Mouse (Mus musculus): Measurements from ENCODE around the gene Bicc1.

The Bicc1 gene

DNA sequence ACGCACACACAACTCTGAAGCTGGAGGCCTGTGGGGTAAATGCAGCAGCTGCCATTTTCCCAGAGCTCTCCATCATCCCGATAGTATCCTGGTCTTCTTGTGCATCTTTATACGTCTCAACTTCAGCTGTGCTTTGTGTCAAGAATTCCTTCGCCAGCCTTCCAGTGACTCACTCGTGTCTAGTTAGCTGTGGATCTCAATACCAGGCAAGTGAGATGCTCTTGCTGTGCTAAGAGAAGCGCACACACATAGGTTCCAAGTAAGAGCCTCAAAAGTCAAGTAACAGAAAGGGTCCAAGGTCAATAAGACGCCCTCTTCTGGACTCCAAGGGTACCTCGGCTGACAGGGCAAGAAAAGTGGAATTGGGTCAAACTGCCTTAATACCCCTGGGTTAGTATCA, 37.0 kb downstream of the Bicc1 start:
- no peak for DNase-seq (ENCODE audit: low spot score in 2 of 2)

DNA sequence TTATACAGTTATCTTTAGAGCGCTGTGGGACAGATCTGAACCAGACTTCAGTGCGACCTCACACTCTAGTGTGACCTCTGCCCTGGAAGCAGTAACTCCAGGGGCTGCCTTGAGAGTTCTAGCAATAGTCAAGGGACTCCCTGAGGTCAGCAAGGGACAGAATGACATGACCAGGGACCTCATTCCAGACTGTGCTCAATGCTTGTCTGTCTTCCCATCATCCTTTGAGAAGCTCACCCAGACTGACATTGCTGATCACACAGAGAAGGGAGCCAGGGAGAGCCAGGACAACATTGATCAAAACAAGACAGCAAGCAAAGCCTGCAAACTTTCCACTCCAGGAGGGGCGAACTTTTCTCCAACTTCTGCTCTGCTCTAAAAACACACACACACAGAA, 38.7 kb downstream of the Bicc1 start:
- DNase-seq (ENCODE audit: low spot score in 2 of 2): no peak

DNA sequence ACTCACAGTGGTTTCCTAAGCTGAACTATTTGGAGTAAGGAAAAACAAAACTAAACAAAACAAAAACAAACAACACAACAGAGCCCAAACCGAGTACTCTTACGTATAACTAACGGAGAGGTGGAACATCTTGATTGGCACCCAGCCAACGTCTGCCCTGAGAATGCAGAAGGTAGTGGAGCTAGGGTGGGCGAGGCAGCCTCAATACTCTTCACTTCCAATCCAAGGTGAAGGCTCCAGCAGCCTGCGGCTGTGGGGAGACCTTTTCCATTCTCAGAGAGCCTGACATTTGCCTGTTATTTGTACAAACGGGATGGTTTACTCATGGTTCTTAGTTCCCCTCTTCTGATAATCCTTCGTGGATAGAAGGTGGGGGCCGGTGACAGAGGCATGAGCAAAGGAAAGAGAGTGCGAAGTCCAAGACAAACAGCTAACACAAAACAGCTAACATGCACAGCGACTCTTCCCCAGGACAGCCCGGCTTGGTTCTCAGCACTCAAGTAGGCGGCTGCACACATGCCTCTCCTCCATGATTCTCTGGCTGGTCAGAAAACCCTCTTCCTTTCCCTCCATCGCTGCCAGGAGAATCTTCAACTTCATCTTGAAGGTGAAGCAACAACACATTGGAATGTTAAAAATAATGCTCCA, 39.3 kb downstream of the Bicc1 start:
- DNase-seq (ENCODE audit: low spot score in 2 of 2): no peak

DNA sequence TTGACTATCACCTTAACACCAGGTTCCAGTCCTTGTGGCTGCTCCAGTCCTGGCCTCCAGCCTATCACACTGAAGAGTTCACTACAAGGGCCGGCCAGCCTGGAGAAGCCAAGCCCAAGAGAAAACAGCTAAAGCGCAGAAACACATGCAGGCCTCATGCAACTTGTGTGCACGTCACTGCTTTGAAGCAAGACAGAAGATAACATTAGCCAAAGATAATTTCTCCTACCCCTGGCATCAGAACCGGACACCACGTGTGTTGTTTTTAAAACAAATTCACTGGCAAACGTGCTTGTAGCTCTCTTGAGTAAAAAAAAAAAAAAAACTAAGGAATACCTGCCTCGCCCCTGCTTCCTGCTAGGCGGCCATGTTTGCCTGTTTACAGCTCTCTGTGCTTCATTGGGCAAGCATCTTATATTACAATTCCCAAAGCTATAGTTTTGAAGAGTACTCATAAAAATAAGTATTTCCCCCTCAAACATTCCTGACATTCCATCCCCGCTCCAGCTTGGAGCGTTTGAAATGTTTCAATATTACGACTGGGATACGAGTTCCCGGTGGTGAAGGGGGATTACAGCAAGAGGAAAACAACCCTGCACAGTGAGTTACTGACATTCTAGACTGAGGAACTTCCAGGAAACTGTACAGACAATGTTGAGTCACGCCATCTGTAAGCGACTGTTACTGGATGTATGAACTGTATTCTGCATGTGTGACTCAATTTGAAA, 40.2 kb downstream of the Bicc1 start:
- no peak for DNase-seq (ENCODE audit: low spot score in 2 of 2)

DNA sequence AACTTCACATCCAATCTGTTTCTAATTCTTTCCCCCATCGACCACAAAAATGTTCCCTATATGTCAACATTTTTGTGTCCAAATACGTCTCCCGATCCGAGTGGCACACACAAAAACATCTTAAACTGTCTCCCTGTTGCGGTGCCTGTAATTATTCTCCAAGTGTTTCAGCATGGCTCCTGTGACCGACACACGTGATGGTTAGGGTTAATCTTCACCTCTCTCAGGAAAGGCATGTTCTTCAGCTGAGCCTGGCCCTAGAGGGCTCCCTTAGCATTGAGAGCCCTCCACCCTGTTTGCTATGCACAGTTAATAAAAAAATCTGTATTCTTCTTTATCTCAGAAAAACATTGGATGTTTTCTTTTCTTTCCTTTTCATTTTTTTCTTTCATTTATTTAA, 41.7 kb downstream of the Bicc1 start:
- no peak for DNase-seq (ENCODE audit: low spot score in 2 of 2)

DNA sequence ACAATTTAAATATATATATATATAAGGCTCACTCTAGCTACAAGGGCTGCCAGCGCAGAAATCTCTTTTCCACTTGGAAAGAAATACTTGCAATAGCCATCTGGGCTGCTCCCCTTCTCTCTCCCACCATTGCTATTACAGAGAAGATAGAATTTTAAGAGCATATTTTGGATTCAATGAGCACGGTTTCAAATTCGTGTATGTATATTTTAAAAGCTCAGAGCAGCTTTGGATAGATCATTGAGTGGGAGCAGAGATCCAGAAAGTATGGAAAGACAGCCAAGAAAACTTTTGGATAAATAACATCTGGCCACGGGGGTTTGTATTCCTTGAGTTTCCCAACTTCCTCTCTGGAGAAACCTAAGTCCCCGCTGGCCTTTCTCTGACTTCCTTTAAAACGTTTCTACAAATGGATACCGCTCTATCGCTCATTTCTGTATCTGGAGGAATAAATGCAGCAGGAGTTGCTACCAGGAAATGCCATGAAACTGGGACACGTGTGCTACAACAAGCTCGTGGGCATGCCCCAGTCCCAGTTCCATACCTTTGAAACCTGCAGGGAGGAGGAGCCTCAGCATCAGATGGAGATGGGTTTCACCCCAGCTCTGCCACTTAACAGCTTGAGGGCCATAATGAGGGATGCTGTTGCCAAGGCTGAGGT, 45.1 kb downstream of the Bicc1 start:
- no peak for DNase-seq (ENCODE audit: low spot score in 2 of 2)

DNA sequence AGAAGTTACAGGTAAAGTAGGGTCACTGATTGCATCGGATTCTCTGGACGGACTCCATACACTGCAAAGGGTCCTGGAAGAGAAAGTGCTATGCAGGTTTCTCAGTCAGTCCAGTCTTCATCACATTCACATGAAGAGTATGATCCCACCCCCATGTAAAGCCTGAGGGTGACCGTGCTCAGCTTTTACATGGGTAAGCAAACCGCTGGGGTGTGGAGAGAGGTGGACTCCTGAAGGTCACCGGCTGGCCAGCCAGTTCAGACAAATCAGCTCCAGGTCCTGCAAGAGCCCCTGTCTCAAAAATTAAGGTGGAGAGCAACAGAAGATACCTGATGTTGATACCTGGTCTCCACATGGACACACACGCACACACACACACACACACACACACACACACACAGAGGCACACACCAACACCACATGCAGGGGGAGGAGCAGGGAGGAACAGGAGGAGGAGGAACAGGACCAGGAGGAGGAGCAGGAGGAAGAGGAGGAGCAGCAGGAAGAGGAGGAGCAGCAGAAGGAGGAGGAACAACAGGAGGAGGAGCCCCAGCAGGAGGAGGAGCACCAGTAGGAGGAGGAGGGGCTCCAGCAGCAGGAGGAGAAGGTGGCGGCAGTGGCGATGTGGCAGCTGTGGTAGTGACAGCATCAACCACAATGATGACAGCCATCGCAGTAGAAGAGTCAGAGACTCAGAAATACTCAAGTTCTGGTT, 52.9 kb downstream of the Bicc1 start:
- DNase-seq (ENCODE audit: low spot score in 2 of 2): no peak

DNA sequence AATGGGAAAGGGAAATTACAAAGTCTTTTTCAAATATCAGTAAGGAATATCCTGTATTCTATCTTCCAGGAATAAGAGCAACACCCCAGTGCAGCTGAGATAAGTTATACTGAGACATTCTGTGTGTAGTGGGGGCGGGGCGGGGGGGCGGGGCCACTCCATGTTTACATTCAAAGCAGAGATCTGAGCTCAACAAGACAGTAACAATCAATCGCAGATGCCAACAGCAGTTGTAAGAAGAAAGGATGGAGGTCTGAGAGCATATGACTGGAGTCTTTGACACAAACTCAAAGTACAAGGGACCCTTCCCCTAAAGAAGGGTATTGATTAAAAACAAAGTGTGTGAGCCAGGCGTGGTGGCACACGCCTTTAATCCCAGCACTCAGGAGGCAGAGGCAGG, 54.7 kb downstream of the Bicc1 start:
- no peak for DNase-seq (ENCODE audit: low spot score in 2 of 2)

DNA sequence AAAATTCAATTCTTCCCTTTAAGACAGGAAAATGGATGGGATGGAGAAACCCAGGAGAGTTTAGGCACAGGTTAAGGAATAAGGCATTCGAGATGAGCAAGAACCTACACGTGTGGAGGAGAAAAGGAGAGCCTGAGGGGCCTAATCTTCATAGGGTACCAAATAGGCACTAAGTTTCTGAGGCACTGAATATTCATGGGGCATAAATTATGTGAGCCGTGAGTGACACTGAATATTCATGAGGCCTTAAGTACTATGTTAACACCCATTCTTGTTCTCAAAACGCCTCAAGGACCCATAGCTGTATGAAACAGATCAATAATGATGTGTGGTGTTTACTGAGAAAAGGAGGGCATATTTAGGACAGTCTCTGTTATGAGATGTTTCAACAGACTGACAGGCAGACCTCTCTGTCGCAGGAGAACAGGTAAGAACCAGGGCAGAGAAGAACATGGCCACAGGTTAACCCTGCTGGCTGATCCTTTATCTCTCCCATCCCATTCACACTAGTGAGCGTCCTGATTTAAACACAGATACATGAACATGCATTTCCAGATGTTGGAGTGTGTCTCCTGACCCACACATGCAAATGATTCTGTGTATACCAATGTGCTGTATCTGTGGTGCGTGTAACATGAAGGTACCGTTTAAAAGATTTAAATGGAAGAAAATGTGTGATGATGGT, 58.5 kb downstream of the Bicc1 start:
- DNase-seq (ENCODE audit: low spot score in 2 of 2): no peak

DNA sequence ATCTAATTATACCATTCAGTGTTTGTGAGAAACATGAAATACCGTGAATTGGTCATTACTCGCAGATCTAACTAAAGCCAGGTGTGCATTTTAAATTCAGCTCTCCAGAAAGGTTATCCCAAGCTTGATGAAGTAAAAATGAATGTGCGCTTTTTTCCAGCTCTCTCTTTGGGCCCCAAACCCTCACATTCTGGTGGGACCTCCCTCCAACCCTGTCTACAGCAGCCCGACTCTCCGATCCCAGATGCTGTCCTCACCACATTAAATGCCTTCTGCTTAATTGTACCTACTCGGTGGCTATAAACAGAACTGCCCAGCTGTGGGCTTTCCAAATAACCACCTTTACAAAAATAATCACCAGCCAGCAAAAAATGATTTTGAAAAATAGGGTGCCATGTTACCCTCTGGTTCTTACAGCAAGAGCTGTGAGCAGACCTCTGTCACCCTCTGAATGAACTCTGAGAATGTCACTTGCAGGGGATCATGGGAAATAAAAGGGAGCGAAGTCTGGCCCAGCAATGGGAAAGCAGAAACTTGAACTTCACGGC, 64.7 kb downstream of the Bicc1 start:
- DNase-seq (ENCODE audit: low spot score in 2 of 2): no peak

DNA sequence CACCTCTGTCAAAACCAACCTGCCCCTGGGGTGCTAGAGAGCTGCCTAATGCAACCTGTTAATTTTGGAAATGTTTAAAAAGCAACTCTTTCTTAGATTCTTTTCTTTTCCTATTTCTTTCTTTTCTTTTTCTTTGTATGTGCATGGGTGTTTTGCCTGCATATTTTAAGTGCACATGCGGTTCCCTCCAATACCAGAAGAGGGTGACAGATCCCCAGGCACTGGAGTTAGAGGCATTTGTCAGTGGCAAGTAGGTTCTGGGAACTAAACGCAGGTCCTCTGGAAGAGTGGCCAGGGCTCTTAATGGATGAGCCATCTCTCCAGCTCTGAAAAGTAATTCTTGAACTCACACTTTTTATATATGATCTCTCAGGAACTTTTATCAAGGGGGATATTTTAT, 66.2 kb downstream of the Bicc1 start:
- no peak for DNase-seq (ENCODE audit: low spot score in 2 of 2)

DNA sequence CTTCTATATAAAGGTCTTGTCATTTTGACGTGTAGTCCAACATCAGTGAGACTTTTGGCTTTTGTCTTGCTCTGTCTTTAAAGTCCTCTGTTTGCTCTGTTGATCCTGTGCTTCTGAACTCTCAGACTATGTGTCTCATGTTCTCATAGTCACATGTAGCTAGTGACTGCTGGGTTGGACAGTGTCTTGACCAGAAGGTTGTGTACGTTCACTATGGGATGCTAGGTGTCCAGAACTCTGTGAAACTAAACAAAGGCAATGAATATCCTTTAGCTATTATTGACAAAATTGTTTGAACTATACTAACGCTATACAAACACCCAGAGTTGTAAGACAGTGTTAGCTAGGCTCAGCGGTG, 72.2 kb downstream of the Bicc1 start:
- DNase-seq (ENCODE audit: low spot score in 2 of 2): no peak

DNA sequence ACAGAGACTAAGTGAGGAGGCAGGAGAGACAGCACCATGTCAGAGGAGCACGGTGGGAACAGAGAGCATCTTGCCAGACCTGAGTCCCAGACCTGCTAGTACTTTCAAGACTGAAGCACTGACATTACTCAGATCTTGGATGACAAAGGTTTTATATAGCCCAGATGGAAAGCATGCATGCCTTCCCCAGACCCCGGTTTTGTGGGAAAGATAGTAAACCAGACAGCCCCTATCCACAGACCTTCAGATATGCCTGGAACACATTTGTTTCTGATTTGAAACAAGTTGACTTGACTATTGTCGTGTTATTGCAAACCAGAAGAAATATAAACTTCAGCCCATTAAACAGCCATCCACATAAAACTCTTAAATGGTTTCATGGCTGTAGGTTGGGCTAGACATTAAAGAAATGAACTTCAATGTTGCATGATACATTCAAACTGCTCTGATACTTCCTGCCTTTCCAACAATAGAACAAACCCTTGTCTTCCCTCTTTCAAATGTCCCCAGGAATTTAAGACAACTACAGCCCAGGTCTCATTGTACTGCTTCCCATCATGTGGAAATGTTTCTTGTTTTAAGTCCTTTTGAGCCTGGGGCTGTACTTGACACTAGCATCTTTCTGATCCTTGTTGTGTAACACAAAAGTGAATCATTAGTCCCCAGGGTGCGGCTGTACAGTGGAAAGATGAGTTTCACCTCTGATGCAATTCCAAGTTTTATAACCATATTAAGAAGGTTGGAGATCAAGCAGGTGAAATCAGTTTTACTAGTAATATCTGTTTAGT, 72.7 kb downstream of the Bicc1 start:
- DNase-seq (ENCODE audit: low spot score in 2 of 2): no peak

DNA sequence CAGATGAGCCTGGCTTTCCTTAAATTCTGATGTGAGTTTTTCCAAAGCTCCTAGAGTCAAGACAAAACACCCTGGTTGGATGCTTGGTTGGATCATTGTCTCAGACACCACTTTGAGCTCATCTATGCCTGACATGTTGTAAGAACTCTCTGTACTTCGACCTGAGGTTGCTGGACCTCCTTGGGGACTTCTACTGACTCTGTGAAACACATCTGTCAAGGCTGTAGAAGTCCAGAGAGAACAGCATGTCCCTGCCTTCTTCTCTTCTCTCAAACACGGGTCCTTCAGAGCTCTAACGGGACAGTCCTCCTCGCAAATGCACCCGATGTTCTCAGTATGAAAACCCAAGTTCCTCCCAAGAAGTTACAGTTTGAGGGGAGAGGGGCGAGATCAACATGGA, 76.5 kb downstream of the Bicc1 start:
- no peak for DNase-seq (ENCODE audit: low spot score in 2 of 2)

DNA sequence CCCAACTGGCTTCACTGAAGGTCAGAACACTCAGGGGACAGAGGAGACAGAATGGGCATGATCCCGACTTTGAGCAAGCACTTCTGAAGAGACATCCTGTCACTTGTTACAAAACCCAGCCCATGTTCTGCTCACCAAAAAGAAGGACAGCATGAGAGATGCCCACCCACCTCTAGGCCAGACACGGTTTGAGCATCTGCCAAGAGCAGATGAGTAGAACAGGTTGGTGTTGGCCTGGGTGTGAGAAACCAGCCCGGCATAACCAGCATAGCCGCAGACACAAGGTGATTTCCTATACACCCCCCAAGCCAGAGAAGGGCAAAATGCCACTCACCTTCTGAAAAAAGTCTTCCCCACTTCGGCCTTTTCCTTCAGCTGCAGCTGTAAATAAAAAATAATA, 80.6 kb downstream of the Bicc1 start:
- no peak for DNase-seq (ENCODE audit: low spot score in 2 of 2)

DNA sequence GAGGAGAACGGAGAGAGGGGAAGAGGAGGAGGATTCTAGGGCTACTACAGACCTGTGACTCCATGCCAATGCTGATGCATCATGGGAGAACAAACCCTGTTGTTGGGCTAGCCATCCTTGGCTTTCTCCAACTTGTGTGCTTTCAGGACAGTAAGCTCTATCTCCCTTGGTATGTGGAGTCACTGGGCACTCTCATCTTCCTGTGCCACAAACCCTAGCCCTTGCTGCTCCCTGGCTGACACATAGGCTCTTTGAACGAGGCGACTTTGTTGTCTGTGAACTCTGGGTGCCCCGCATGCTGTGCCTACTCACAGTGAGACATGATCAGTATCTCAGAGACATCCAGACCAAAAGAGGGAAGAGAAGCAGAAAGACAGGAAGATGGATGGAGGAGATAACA, 94.5 kb downstream of the Bicc1 start:
- no peak for DNase-seq (ENCODE audit: low spot score in 2 of 2)

DNA sequence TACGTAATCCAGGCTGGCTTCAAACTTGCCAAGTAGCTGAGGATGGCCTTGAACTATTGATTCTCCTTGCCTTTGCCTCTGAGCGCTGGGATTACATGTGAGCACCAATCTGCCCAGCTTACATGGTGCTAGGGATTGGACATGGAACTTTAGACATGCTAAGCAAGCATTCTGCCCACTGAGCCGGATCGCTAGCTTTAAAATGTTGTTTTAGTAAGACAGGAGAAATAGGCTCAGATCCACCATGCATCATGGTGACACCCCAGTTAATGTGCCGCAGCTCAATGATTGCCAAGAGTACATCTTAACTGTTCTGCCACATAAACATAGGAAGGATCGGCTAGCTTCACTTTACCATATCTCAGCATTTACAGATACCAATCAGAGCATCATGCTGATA, 94.9 kb downstream of the Bicc1 start:
- DNase-seq (ENCODE audit: low spot score in 2 of 2): no peak

DNA sequence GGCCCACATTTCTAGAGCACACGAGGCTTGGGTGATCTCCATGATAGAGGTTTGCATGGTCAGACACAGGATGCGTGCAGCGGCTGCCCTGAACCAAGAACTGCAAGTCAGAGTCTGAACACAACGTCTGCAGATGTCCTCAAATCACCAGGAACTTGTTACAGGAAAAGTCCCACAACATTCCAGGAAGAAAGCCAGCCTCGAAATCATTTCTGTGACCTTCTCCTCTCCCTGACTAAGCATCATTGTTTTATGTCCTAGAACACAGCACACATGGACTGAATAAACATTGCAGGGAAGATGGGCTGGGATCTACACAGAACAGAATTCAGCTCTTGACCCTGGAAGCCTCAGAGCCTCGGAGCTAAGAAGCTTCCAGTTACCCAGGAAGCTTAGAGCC, 97.3 kb downstream of the Bicc1 start:
- DNase-seq (ENCODE audit: low spot score in 2 of 2): no peak

DNA sequence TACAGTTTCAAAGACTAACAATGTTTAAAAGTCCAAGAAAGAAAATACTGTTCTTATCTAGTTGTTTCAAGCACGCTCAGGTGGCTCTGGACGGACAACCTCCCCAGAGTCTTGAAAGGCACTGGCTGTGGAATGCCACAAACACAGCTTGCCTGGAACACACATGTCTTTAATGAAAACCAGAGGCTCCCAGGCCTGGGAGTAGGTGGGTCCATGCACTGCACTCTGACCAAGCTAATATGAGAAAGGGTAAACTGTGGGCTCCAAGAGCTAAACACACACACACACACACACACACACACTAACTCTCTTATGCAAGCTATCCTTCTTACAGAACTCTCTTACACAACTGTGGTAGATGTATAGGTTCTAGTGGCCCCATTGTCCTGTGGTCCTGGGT, 99.2 kb downstream of the Bicc1 start:
- no peak for DNase-seq (ENCODE audit: low spot score in 2 of 2)

DNA sequence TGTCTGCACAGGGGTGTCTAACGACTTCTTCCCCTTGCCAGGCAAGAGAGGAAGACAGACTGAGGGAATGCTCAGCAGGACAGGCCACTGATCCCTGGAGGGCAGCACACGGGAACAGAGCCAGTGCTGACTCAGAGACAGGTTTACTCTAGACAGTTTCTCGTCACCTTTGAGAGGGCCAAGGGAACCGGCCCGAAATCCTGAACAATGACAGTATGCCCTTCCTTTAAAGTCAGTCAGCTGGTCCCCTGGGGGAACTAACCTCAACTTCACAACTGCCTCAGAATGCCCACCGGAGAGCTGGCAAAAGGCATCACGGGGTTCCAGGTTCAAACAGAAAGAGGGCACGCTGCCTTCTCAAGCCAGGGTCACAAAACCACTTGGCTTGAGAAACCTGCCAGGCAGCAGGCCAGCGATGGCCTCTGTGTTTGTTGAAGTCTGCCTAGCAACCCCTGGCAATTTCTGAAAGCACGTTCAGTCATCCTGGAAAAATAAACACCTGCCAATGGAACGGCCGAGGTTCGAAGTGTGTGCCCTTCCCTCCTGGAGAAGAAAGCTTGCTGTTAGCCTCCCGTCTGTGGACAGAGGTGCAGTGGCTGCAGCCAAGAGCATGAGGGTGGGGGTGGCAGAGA, 100.8 kb downstream of the Bicc1 start:
- no peak for DNase-seq (ENCODE audit: low spot score in 2 of 2)

DNA sequence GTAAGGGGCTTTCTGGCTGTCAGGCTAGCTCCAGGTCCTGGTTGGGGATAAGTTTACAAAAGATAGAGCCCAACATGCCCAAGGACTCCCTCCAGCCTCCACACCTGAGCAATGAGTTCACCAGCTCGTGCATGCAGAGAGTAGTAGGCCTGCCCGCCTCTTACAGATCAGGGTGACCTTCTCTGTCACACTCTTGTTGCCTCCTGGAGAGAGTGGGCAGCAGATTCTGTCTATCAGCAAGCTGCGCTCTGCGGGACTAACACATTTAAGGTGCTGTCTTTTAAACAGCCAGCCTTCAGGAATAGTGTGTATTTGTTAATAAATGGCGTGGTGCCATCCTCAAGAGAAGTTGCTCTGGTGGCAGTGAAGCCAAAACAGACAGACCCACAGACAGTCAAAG, 101.4 kb downstream of the Bicc1 start:
- no peak for DNase-seq (ENCODE audit: low spot score in 2 of 2)
